Mouse (Mus musculus): ENCODE measurements around the gene Secisbp2. TPM values are rescaled to one million over a fixed set of nuclear protein-coding genes. Genes with fewer than 3 reads are reported as not detected.

The Secisbp2 gene
- polyA plus RNA-seq, 1 experiment from 2014 or later: 62.7 TPM

GRCm38 (mm10) chr13:51681634-51682033 lies 30.1 kb downstream of the Secisbp2 start:
- no peak for DNase-seq (ENCODE audit: low spot score)

DNA sequence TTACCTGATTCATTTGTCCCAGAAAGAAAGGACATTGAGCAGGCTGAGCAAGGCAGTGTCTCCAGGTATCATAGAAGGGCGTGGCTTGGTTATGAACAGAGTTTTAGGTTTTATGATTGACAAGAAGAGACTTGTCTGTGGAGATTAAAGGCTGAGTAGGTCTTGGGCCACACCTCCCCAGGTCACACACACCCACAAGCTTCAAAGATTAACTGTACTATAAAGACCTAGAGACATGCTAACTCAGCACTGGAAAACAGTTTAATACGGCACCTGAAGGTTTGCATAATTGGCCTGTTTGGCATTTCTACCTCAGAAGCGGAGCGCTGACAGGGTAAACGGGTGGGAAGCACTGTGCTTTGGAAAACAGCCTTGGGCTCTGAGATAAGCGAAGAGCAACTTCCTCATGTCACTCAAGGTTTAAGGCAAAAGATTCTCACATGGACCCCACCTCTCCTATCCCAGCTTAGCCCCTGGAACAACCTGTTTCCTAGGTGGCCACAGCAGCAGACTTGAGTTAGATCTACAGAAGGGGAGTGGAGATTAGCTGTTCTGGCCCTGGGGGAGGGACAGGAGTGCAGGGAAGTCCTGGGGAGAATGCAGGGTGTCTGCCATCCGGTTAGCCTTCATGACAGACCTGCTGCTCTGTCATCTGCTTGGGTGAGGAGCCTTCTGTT lies 33.9 kb downstream of the Secisbp2 start:
- DNase-seq (ENCODE audit: low spot score): no peak

- DNase-seq (ENCODE audit: low spot score): no peak
Measured at GRCm38 (mm10) chr13:51686966-51687365, 35.5 kb downstream of the Secisbp2 start.

DNA sequence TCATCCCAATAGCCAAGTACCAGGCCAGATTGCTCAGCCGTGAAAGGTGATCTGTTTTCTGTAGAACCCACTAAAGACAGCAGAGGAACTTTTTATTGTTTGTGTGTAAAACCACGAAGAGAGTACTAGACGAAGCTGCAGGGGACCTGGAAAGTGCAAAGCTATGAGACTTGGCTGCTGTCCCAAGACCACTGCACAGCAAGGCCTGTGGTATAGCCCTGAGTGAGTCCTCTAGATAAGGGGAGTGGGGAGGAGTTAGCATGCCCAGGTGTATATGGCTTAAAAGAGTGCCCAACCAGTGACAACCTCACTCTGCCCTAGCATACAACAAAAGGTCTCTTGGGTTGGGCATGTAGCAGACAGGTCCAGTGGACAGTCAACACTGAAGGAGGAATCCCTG lies 37.2 kb downstream of the Secisbp2 start:
- no peak for DNase-seq (ENCODE audit: low spot score)

GRCm38 (mm10) chr13:51696481-51696880 lies 45.0 kb downstream of the Secisbp2 start:
- no peak for DNase-seq (ENCODE audit: low spot score)

GRCm38 (mm10) chr13:51697455-51697854 lies 46.0 kb downstream of the Secisbp2 start:
- DNase-seq (ENCODE audit: low spot score): no peak

- no peak for DNase-seq (ENCODE audit: low spot score)
Measured at GRCm38 (mm10) chr13:51697897-51698296, 46.4 kb downstream of the Secisbp2 start.

GRCm38 (mm10) chr13:51698318-51698717 lies 46.8 kb downstream of the Secisbp2 start:
- DNase-seq (ENCODE audit: low spot score): no peak

DNA sequence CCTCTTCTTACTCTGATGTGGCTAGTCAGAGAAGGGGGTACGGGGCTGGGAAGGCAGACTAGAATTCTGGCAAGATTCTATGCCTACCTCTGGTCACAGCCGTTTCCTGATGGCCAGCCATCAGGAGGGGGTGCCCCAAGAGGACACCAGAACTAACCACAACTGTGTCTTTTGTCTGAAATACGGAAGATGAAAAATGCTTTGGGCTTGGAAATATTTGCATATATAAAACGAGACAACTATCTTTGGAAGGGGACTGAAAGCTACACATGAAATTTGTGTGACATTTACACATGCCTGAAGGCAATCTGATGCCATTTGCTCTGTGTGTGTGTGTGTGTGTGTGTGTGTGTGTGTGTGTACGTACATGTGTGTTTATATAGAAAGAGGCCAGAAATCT lies 52.4 kb downstream of the Secisbp2 start:
- no peak for DNase-seq (ENCODE audit: low spot score)

DNA sequence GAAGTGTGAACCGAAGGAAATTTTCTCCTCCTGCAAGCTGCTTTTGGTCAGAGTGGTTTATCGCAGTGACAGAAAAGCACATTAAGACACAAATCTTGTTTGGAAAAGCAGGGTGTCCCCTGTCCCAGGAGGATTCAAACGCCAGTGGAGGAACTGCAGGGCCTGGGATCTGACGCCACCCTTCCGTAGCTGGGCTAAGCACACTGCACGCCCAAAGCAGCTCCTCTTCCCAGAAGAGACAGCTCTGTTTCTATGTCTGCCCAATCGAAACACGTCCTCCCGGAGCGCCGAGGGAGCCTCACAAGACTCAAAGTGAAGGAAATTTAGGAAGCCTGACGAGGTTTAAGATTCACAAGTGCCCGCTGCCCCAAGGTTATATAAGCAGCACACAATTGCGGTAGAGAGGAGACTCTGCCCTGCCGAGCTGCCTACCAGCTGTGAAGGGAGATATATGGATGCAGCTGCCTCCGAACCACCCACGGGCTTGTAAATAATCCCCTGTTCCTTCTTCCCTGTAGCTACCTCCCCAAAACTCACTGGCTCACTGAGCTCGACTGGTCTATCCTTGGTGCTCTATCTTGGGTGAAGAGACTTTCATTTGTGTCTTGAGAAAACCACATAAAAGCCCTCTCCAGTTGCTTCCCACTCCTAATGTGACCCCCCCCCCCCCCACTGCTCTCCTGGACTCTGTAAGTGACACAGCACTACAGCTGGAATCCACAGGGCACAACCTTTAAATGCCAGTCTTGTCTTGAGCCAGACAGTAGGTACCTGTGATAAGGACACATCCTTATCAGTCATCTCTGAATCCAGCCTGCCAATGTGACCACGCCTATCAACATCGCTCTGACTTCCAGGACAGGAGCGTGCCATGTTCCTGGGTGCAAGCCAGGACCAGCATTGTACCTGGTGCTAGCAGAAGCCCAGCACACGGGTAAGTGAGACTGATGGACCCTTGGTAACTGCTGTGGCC lies 54.7 kb downstream of the Secisbp2 start:
- DNase-seq (ENCODE audit: low spot score): no peak

DNA sequence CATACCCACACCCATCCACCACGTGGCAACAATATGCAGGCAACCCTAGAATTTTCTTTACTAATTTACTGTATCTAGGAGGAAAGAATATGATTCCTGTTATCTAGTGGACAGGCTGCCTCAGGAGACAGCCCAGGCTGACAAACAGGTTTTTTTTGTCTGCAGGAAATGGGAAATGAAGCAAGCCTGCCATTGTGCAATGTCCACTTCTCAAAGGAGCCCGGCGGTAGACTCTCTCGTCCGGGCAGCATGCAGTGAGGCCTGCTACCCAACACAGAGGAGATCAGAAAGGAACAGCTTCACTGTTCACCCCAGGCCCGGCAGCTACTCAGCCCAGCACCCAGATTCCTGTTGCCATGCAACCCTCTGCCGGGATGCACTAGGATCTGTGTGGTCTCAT lies 59.2 kb downstream of the Secisbp2 start:
- DNase-seq (ENCODE audit: low spot score): no peak

DNA sequence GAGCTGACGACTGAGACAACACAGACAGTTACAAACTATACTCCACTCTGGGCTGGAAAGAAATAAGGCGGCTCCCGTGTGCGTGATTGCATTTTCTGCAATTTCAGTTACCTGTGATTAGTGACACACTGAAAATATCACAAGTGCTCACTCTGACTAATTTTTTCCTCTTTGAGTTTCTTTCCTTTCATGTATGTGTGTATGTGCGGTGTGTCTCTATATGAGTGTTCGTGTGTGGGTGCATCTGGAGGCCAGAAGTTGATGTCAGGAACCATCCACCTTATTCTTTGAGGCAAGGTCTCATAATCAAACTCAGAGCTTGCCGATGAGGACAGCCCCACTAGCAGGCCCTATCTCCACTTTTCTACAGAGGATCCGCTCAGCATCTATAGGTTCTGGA lies 60.5 kb downstream of the Secisbp2 start:
- DNase-seq (ENCODE audit: low spot score): no peak

DNA sequence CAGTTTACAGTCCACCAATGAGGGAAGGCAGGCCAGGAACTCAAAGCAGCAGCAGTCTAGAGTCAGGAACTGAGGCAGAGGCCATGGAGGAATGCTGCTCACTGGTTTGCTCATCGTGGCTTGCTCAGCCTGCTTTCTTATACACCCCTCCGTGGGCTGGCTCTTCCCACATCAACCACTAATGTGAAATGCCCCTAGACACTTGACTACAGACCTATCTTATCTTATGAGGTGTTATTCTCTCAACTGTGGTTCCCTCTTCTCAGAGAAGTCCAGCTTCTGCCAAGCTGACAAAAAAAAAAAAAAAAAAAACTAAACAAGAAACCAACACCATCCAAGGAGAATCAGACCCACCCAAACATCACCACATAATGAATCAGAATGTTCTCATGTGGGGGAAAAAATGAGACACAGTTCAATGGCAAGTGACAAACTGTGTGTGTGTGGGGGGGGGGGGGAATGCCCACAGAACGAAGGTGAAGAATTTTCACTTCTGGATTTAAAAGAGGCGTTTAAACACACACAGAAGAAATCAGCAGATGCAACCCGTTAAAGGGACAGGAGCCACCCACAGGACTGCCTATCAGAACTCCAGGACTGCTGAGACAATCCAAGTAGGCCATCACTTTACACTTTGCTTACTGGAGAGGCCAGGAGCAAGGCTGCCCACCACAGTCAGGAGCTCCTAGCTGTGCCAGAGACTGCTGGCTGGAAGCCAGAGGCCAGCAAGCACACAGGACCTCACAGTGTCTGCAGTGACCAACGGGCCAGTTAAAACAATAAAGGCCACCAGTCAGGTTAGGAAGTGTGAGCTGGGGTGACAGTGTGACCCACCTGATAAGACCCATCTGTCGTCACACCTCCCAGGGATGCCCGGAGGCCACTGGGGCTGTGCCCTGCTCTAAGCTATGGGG lies 65.1 kb downstream of the Secisbp2 start:
- no peak for DNase-seq (ENCODE audit: low spot score)

- no peak for DNase-seq (ENCODE audit: low spot score)
Measured at GRCm38 (mm10) chr13:51719256-51719655, 67.8 kb downstream of the Secisbp2 start.

- no peak for DNase-seq (ENCODE audit: low spot score)
Measured at GRCm38 (mm10) chr13:51720556-51720955, 69.1 kb downstream of the Secisbp2 start.

- no peak for DNase-seq (ENCODE audit: low spot score)
Measured at GRCm38 (mm10) chr13:51723114-51723513, 71.6 kb downstream of the Secisbp2 start.

DNA sequence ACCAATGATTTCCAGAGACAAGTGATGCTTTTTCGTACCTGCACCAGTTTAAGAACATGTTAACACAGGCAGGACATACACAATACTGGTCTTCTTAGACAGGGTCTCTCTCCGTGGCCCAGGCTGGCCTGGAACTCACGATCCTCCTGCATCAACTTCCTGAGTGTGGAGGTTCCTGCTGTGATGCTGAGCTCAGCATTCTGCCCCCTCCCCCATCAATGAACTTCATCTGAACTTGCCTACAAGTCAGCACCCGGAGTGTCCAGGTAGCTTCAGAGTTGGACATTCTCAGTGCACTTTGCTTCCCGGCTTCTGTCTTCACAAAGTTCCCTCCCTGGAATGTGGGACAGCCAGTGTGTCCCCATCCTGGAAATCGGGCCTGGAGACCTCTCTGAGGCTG lies 73.1 kb downstream of the Secisbp2 start:
- DNase-seq (ENCODE audit: low spot score): no peak

GRCm38 (mm10) chr13:51725446-51725845 lies 73.9 kb downstream of the Secisbp2 start:
- DNase-seq (ENCODE audit: low spot score): no peak

- no peak for DNase-seq (ENCODE audit: low spot score)
Measured at GRCm38 (mm10) chr13:51725926-51726574, 74.6 kb downstream of the Secisbp2 start.

- DNase-seq (ENCODE audit: low spot score): no peak
Measured at GRCm38 (mm10) chr13:51727364-51727763, 75.9 kb downstream of the Secisbp2 start.

GRCm38 (mm10) chr13:51729887-51730361 lies 78.4 kb downstream of the Secisbp2 start:
- peak; percentile 76 for DNase-seq (ENCODE audit: low spot score)

Data from thymus, postnatal 0 days (tissue).